Comparison of ENCODE assay signal across 8 mouse cellular contexts in genomic region chr8:66696970-66697843, GRCm38 (mm10). TPM values are rescaled to one million over a fixed set of nuclear protein-coding genes. Genes with fewer than 3 reads are reported as not detected.
DNase-seq lines count a peak whose midpoint lies in the region; ATAC-seq and TF ChIP-seq lines count a peak whose summit lies in the region.
"Had no signal": no experiment of that assay in that cellular context is flagged by ENCODE, and none has a peak within 500 bp of the region (broad histone marks: within the 10 kb centered on the region; RNA-seq: fewer than 3 reads in every experiment).

Npy1r (plus strand) TSS chr8:66697192.

- ATAC-seq in embryonic facial prominence, embryonic 11.5 days (replicated peaks; ENCODE audit: insufficient number of reproducible peaks, low FRiP score, low TSS enrichment, low read depth), result 0 out of 2 replicates have a peak, but pooled peaks have one; percentile 63
- ATAC-seq in heart, embryonic 13.5 days (ENCODE audit: extremely low read depth, insufficient number of reproducible peaks, low FRiP score, low TSS enrichment), result no peak
- ATAC-seq in kidney, embryonic 16.5 days (ENCODE audit: low FRiP score, low TSS enrichment), result peak; percentile 77; the same call in 1 of the 2 replicates
- ATAC-seq in limb, embryonic 14.5 days (ENCODE audit: low FRiP score, low read depth), result peak; percentile 51
- ATAC-seq in neural tube, embryonic 12.5 days (ENCODE audit: low FRiP score, low read depth), result peak; percentile 78

- H3K9ac ChIP-seq in embryonic facial prominence, embryonic 11.5 days (replicated peaks; ENCODE audit: low read length), result peak within 1 kb of the TSS; percentile 19; the same call in 1 of the 2 replicates
- H3K9ac ChIP-seq in heart, embryonic 13.5 days, result peak within 1 kb of the TSS; percentile 72
- peak within 1 kb of the TSS; percentile 53; the same call in 1 of the 2 replicates for H3K9ac ChIP-seq in kidney, embryonic 16.5 days (replicated peaks; ENCODE audit: low read length)
- 0 out of 2 replicates have a peak within 1 kb of the TSS, but pooled peaks have one; percentile 9 for H3K9ac ChIP-seq in limb, embryonic 14.5 days (ENCODE audit: low read depth, low read length, severe bottlenecking)
- no peak within 1 kb of the TSS for H3K9ac ChIP-seq in neural tube, embryonic 12.5 days

- H3K36me3 ChIP-seq in embryonic facial prominence, embryonic 11.5 days (replicated peaks; ENCODE audit: control insufficient read depth, insufficient read depth, low read depth, low read length), result no peaks in the 10 kb centered on the region
- H3K36me3 ChIP-seq in heart, embryonic 13.5 days, result no peaks in the 10 kb centered on the region
- no peaks in the 10 kb centered on the region for H3K36me3 ChIP-seq in kidney, embryonic 16.5 days (ENCODE audit: insufficient read depth, low read length)
- no peaks in the 10 kb centered on the region for H3K36me3 ChIP-seq in limb, embryonic 14.5 days (ENCODE audit: control insufficient read depth, insufficient read depth, low read length)
- no peaks in the 10 kb centered on the region for H3K36me3 ChIP-seq in neural tube, embryonic 12.5 days

- no peaks in the 10 kb centered on the region for H3K9me3 ChIP-seq in embryonic facial prominence, embryonic 11.5 days (replicated peaks; ENCODE audit: control insufficient read depth, low read length)
- no peaks in the 10 kb centered on the region for H3K9me3 ChIP-seq in heart, embryonic 13.5 days
- no peaks in the 10 kb centered on the region for H3K9me3 ChIP-seq in kidney, embryonic 16.5 days (ENCODE audit: low read length)
- H3K9me3 ChIP-seq in limb, embryonic 14.5 days (ENCODE audit: control insufficient read depth, low read length), result no peaks in the 10 kb centered on the region
- no peaks in the 10 kb centered on the region for H3K9me3 ChIP-seq in neural tube, embryonic 12.5 days

- H3K4me2 ChIP-seq in embryonic facial prominence, embryonic 11.5 days (ENCODE audit: low read depth, low read length), result peak within 1 kb of the TSS; percentile 49
- H3K4me2 ChIP-seq in heart, embryonic 13.5 days, result peak within 1 kb of the TSS; percentile 92
- H3K4me2 ChIP-seq in kidney, embryonic 16.5 days (replicated peaks; ENCODE audit: low read depth, low read length), result peak within 1 kb of the TSS; percentile 73
- H3K4me2 ChIP-seq in limb, embryonic 14.5 days (replicated peaks; ENCODE audit: low read depth, low read length, severe bottlenecking), result peak within 1 kb of the TSS; percentile 53
- H3K4me2 ChIP-seq in neural tube, embryonic 12.5 days (replicated peaks), result peak within 1 kb of the TSS; percentile 62

- H3K4me1 ChIP-seq in embryonic facial prominence, embryonic 11.5 days (ENCODE audit: control insufficient read depth, insufficient read depth, low read length), result no peaks in the 10 kb centered on the region
- peaks cover 9% of the 10 kb centered on the region for H3K4me1 ChIP-seq in heart, embryonic 13.5 days
- H3K4me1 ChIP-seq in kidney, embryonic 16.5 days (ENCODE audit: insufficient read depth, low read length), result 0 out of 2 replicates have a peak, but pooled peaks cover 3% of the 10 kb centered on the region
- H3K4me1 ChIP-seq in limb, embryonic 14.5 days (ENCODE audit: control insufficient read depth, insufficient read depth, low read length), result no peaks in the 10 kb centered on the region
- no peaks in the 10 kb centered on the region for H3K4me1 ChIP-seq in neural tube, embryonic 12.5 days

- peaks cover 3% of the 10 kb centered on the region; the same call in 1 of the 2 replicates for H3K27me3 ChIP-seq in embryonic facial prominence, embryonic 11.5 days (ENCODE audit: control insufficient read depth, insufficient read depth, low read length)
- H3K27me3 ChIP-seq in heart, embryonic 13.5 days (replicated peaks), result peaks cover 21% of the 10 kb centered on the region
- H3K27me3 ChIP-seq in kidney, embryonic 16.5 days (ENCODE audit: insufficient read depth, low read length), result peaks cover 32% of the 10 kb centered on the region
- H3K27me3 ChIP-seq in limb, embryonic 14.5 days (ENCODE audit: control insufficient read depth, insufficient read depth, low read length), result peaks cover 28% of the 10 kb centered on the region
- no peaks in the 10 kb centered on the region; the same call in 1 of the 2 replicates for H3K27me3 ChIP-seq in neural tube, embryonic 12.5 days (replicated peaks)

- TF ChIP-seq POLR2A in limb, embryonic 14.5 days (IDR thresholded peaks at IDR 0.05; ENCODE audit: borderline replicate concordance, extremely low read depth, insufficient read depth, insufficient read length), result no peak

- WGBS in embryonic facial prominence, embryonic 11.5 days, result 1% methylated on average over 30 of the region's 30 CpGs
- 1% methylated on average over 30 of the region's 30 CpGs for WGBS in heart, embryonic 13.5 days
- under 1% methylated on average over 30 of the region's 30 CpGs for WGBS in kidney, embryonic 16.5 days
- 2% methylated on average over 30 of the region's 30 CpGs for WGBS in limb, embryonic 14.5 days
- 2% methylated on average over 30 of the region's 30 CpGs for WGBS in neural tube, embryonic 12.5 days

- H3K27ac ChIP-seq in embryonic facial prominence, embryonic 11.5 days (replicated peaks; ENCODE audit: low read depth, low read length), result no peak within 1 kb of the TSS
- no peak within 1 kb of the TSS for H3K27ac ChIP-seq in heart, embryonic 13.5 days (replicated peaks)
- no peak within 1 kb of the TSS for H3K27ac ChIP-seq in kidney, embryonic 16.5 days (ENCODE audit: low read length)
- H3K27ac ChIP-seq in limb, embryonic 14.5 days (replicated peaks; ENCODE audit: low read depth, low read length), result no peak within 1 kb of the TSS
- H3K27ac ChIP-seq in neural tube, embryonic 12.5 days, result no peak within 1 kb of the TSS

- H3K4me3 ChIP-seq in embryonic facial prominence, embryonic 11.5 days (ENCODE audit: low read depth, low read length), result peak within 1 kb of the TSS; percentile 24
- peak within 1 kb of the TSS; percentile 56 for H3K4me3 ChIP-seq in heart, embryonic 13.5 days
- peak within 1 kb of the TSS; percentile 46 for H3K4me3 ChIP-seq in kidney, embryonic 16.5 days (ENCODE audit: low read length)
- H3K4me3 ChIP-seq in limb, embryonic 14.5 days (replicated peaks; ENCODE audit: low read length), result peak within 1 kb of the TSS; percentile 34
- H3K4me3 ChIP-seq in neural tube, embryonic 12.5 days, result peak within 1 kb of the TSS; percentile 29

- DNase-seq in adrenal gland, adult 2 months, result peak; percentile 71
- DNase-seq in embryonic facial prominence, embryonic 11.5 days (ENCODE audit: low spot score), result peak; percentile 75
- DNase-seq in limb, embryonic 14.5 days (ENCODE audit: low spot score), result peak; percentile 66
- no peak for DNase-seq in spleen, adult 18-20 months

RNA-seq across cellular contexts. Expression of gene Npy1r, which starts in this region (rescaled TPM):
- total RNA-seq in adrenal gland, adult 2 months (2021), result 1 to 10 TPM; 5.0 to 6.0 TPM
- 0.77 and 1.2 TPM in 2 replicates for polyA plus RNA-seq in adrenal gland, adult 2 months (2012; rRNA removed)
- polyA plus RNA-seq in embryonic facial prominence, embryonic 11.5 days (2014; fragmentation: Nextera tagmentation; extraction: Ambion mirVana), result 0.77 and 1.8 TPM in 2 replicates
- 1.5 and 1.8 TPM in 2 replicates for polyA plus RNA-seq in heart, embryonic 13.5 days (2015; fragmentation: Nextera tagmentation; extraction: Ambion mirVana)
- polyA plus RNA-seq in kidney, embryonic 16.5 days (2015; fragmentation: Nextera tagmentation; extraction: Ambion mirVana), result 0.68 and 1.1 TPM in 2 replicates
- polyA plus RNA-seq in limb, embryonic 14.5 days (2012; rRNA removed), result 1.7 TPM in 2 replicates
- polyA plus RNA-seq in limb, embryonic 14.5 days (2014; fragmentation: Nextera tagmentation; extraction: Ambion mirVana), result 1.5 and 1.9 TPM in 2 replicates
- 3.4 and 4.8 TPM in 2 replicates for polyA plus RNA-seq in neural tube, embryonic 12.5 days (2016; fragmentation: Nextera tagmentation; extraction: Ambion mirVana)
- total RNA-seq: hematopoietic stem cell, adult 5-6 weeks had no signal

Comparison
In these comparisons a context has a peak if more than half of its experiments do, and no peak if none do; other contexts are left out.
1. DNase-seq: peak in adrenal gland, adult 2 months (single experiment), embryonic facial prominence, embryonic 11.5 days (single experiment) and limb, embryonic 14.5 days (single experiment); none in spleen, adult 18-20 months (0 of 2).
2. Peak in every context shown above with its lines, with median percentiles within 50 percentile points of each other: H3K4me2 ChIP-seq and H3K4me3 ChIP-seq.